Mouse (Mus musculus): ENCODE data around the gene Nxf1. TPM values are rescaled to one million over a fixed set of nuclear protein-coding genes. Genes with fewer than 3 reads are reported as not detected.

Nxf1 gene
- polyA plus RNA-seq, 1 experiment, result 142 TPM

DNA sequence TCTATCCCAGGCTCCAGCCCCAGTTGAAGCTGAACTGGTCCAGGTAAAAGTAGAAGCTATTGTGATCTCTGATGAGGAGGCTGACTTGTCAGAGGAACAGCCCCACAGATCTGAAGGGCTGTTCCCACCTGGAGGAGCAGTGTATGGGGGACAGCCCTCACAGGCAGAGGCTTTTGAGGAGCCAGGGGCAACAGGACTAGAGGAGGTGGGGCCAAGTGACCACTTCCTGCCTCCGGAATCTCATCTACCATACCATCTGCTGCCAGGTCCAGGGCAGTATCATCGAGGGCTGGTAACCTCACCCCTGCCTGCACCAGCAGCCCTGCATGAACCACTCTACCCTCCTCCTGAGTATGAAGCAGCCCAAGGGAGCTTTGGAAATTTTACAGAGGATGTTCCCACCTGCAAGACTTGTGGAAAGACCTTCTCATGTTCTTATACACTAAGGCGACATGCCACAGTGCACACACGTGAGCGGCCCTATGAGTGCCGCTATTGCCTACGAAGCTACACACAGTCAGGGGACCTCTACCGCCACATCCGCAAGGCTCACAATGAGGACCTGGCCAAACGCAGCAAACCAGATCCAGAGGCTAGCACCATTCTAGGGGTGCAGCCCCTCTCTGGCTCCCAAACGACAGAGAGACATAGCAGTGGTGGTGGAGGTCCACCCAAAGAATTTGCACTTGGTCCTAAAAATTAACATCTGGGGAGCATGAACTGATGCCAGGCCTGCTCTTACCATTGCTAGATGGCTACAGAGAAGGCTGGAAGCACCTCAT lies 47.2 kb downstream of the Nxf1 start:
- TF ChIP-seq CTCF (IDR thresholded peaks at IDR 0.05; ENCODE audit: low read depth, low read length) (no peak), POLR2A (IDR thresholded peaks at IDR 0.05; ENCODE audit: borderline replicate concordance, low read depth, low read length) (no peak)
- peaks cover 25% of the 10 kb centered on the region for H3K4me1 ChIP-seq (ENCODE audit: control insufficient read depth, insufficient read depth, low read length)
- H3K4me3 ChIP-seq (ENCODE audit: insufficient read depth, low read length), result no peak overlapping the region
- H3K27ac ChIP-seq (ENCODE audit: insufficient read depth, low read depth, low read length), result no peak overlapping the region

DNA sequence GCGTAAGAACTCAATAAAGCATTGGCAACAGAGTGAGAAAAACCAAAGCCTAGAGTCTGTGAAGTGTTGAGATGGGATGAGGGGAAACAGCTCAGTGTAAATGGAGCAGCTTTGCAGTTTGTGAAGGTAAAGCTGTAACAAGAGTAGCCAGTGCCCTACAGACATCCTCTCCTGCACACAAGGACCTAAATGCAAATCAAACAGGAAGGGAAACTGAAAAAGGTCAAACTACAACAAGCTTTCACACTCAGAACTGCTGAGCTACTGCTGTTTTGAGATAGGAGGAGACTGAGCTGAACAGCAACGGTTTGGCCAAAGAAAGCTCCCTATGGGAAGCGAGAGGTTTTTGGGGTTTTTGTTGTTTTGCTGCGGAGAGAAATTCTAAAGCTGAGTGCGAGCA lies 49.9 kb downstream of the Nxf1 start:
- peak overlapping the region; percentile 36 for H3K27ac ChIP-seq (ENCODE audit: insufficient read depth, low read depth, low read length)
- peaks cover 25% of the 10 kb centered on the region for H3K4me1 ChIP-seq (ENCODE audit: control insufficient read depth, insufficient read depth, low read length)
- TF ChIP-seq CTCF (IDR thresholded peaks at IDR 0.05; ENCODE audit: low read depth, low read length) (no peak), POLR2A (IDR thresholded peaks at IDR 0.05; ENCODE audit: borderline replicate concordance, low read depth, low read length) (no peak)
- H3K4me3 ChIP-seq (ENCODE audit: insufficient read depth, low read length), result no peak overlapping the region

DNA sequence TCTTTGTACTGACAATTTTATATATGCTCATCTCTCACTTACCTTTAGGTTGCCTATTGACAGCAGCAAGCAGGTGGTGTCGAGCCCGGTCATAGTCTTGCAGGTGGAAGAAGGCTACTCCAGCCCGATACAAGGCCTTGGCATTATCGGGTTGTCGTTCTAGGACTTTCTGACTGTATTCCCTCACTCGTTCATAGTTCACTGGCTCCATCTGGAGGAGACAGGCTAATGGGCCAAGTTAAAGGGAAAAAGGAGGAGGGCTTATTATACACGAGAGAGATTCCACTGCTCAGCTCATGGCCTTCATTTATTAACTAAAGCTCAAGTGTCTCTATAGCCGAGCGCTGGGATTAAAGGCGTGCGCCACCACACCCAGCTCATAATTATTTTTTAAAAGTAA lies 58.9 kb downstream of the Nxf1 start:
- TF ChIP-seq CTCF (IDR thresholded peaks at IDR 0.05; ENCODE audit: low read depth, low read length) (no peak), POLR2A (IDR thresholded peaks at IDR 0.05; ENCODE audit: borderline replicate concordance, low read depth, low read length) (no peak)
- no peak overlapping the region for H3K27ac ChIP-seq (ENCODE audit: insufficient read depth, low read depth, low read length)
- peaks cover 13% of the 10 kb centered on the region for H3K4me1 ChIP-seq (ENCODE audit: control insufficient read depth, insufficient read depth, low read length)
- H3K4me3 ChIP-seq (ENCODE audit: insufficient read depth, low read length), result no peak overlapping the region

DNA sequence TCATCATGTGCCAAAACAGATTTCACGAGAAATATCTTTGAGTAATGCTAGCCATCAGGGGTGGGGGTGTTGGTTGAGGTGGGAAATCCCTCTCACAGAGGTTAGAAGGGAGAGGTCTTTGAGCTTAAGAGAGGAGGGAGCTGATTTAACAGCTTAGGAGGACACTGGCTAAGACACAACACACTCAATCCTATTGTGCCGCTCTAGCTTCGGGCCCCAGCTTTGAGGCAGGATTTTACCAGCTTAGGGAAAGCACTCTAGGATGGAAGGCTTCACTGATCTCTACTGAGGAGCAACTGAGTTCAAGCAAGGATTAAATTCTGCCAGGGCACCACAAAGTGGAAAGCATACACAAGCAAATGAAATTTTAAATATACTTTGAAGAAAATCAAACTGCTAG lies 60.1 kb downstream of the Nxf1 start:
- H3K4me3 ChIP-seq (ENCODE audit: insufficient read depth, low read length), result no peak overlapping the region
- peaks cover 13% of the 10 kb centered on the region for H3K4me1 ChIP-seq (ENCODE audit: control insufficient read depth, insufficient read depth, low read length)
- TF ChIP-seq CTCF (IDR thresholded peaks at IDR 0.05; ENCODE audit: low read depth, low read length), result no peak
- TF ChIP-seq POLR2A (IDR thresholded peaks at IDR 0.05; ENCODE audit: borderline replicate concordance, low read depth, low read length), result no peak
- H3K27ac ChIP-seq (ENCODE audit: insufficient read depth, low read depth, low read length), result no peak overlapping the region

DNA sequence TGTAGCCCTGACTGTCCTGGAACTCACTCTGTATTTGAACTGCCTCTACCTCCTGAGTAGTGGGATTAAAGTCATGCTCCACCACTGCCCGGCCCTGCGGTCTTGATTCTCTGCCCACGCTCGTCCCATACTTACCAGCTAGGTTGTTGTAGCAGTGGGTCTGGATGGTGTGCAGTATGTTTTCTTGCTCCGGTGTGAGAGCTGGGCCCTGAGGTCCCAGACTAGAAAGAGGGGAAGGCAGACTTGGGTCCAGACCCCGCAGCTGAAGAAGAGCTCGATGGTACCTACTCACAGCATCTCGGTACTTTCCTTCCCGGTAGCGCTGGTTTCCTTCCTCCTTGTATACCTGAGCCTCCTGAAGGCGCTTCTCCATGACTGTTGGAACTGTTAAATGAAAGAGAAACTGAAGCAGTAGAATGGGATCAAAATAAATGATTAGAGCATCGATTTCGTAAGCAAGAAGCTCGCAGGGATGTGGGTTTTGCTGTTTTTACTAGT lies 61.5 kb downstream of the Nxf1 start:
- H3K4me3 ChIP-seq (ENCODE audit: insufficient read depth, low read length), result peak overlapping the region; percentile 75
- H3K4me1 ChIP-seq (ENCODE audit: control insufficient read depth, insufficient read depth, low read length), result peaks cover 15% of the 10 kb centered on the region
- H3K27ac ChIP-seq (ENCODE audit: insufficient read depth, low read depth, low read length), result peak overlapping the region; percentile 90
- no peak for TF ChIP-seq CTCF (IDR thresholded peaks at IDR 0.05; ENCODE audit: low read depth, low read length)
- no peak for TF ChIP-seq POLR2A (IDR thresholded peaks at IDR 0.05; ENCODE audit: borderline replicate concordance, low read depth, low read length)

DNA sequence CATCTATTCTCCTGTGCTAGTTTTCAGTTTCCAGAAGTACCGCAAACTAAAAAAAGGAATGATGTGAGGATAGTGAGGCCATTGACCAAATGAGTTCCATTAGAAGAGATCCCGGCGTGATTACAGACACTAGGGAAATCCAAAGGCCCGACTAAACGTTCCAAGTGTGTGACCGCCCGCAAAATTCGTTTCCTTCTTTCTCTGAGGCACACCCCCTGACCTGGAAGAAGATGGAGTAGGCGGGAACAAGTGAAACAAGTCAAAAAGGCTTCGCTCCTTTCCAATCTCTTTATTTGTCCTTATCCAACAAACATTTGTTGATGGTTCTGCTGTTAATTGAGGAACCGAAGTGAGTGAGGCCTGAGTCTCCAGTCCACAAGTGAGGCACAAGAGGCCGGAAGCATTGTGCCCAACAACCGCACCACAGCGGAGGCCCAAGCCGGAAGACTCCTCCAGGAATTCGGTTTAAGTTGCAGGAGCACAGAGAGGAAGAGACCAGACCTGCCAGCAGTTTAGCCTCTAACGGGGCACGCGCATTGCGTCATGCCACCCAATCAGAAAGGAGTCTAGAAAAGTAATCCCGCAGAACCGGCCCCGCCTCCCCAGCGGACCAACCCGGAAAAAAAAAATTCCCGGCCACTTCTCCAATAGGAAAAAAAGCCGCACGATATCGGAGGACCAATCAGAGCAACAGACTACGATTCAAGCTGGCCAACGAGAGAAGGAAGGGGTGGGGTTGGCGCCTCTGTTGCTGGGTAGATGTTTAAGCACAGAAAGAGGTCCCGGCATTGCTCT lies 62.1 kb downstream of the Nxf1 start, which contains the start of gene Ttc9c:
TSS of gene Ttc9c (minus strand) at position 533 of the 795 bp plus-strand sequence.
- no peak for TF ChIP-seq POLR2A (IDR thresholded peaks at IDR 0.05; ENCODE audit: borderline replicate concordance, low read depth, low read length)
- TF ChIP-seq CTCF (IDR thresholded peaks at IDR 0.05; ENCODE audit: low read depth, low read length), result no peak
- peak within 1 kb of the TSS; percentile 83 for H3K4me3 ChIP-seq (ENCODE audit: insufficient read depth, low read length)
- H3K4me1 ChIP-seq (ENCODE audit: control insufficient read depth, insufficient read depth, low read length), result peaks cover 15% of the 10 kb centered on the region

DNA sequence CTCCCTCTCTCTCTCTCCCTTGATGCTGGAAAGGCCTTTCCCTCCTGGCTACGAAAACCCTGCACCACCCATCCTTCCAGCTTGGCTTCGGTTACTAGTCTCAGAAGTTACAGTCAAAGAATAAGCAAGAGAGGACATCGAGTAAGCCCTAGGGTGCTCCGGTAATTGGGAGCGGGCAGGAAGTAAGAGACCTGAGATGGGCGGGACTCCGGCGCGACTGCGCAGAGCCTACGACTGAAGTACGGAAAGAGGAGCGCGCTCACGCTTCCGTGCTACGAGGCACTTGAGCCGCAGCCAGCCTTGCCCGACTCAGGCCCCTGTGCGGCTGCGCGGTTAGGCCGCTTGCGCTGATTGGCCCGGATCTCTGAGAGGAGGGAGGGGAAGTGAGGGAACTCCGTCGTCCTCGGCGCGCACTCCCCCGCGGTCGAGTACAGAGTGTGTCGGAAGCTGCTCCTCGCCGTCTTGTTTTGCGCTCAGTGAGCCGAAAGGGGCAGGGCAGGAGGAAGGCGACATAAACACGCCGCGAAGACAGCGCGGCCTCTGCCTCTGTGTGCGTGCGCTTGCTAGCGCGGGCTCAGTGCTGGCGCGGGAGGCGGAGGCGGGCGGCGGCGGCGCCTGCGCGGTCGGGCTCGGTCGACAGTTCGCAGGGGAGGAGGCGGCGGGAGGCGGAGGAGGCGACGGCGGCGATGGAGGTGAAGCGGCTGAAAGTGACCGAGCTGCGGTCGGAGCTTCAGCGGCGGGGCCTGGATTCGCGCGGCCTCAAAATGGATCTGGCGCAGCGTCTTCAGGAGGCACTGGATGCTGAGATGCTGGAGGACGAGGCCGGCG lies 62.9 kb downstream of the Nxf1 start, which contains the start of gene Hnrnpul2:
TSS of gene Hnrnpul2 (plus strand) at position 415 of the 828 bp plus-strand sequence.
- TF ChIP-seq POLR2A (IDR thresholded peaks at IDR 0.05; ENCODE audit: borderline replicate concordance, low read depth, low read length) (no peak), CTCF (IDR thresholded peaks at IDR 0.05; ENCODE audit: low read depth, low read length) (no peak)
- Histone ChIP-seq H3K27ac (ENCODE audit: insufficient read depth, low read depth, low read length) (peak within 1 kb of the TSS; percentile 96), H3K4me1 (ENCODE audit: control insufficient read depth, insufficient read depth, low read length) (peaks cover 18% of the 10 kb centered on the region), H3K4me3 (ENCODE audit: insufficient read depth, low read length) (peak within 1 kb of the TSS; percentile 83)

More for the DNA sequence above, 62.1 kb downstream of the Nxf1 start, which contains the start of gene Ttc9c:
- H3K27ac ChIP-seq (ENCODE audit: insufficient read depth, low read depth, low read length), result peak within 1 kb of the TSS; percentile 96

Other genes with a start within 250 kb of the Nxf1 start
- not detected in 2 replicates for gene Slc22a8, start 165.8 kb upstream of the Nxf1 start, polyA plus RNA-seq (2012; ENCODE audit: insufficient read depth, insufficient read length, missing spikeins)
- gene Slc22a6, start 139.0 kb upstream of the Nxf1 start, polyA plus RNA-seq (2012; ENCODE audit: insufficient read depth, insufficient read length, missing spikeins), result not detected in 2 replicates
- gene Chrm1, start 93.3 kb upstream of the Nxf1 start, polyA plus RNA-seq (2012; ENCODE audit: insufficient read depth, insufficient read length, missing spikeins), result not detected in 2 replicates
- gene Slc3a2, start 33.7 kb upstream of the Nxf1 start, polyA plus RNA-seq (2012; ENCODE audit: insufficient read depth, insufficient read length, missing spikeins), result 160 and 172 TPM in 2 replicates
- gene Wdr74, start 21.2 kb upstream of the Nxf1 start, polyA plus RNA-seq (2012; ENCODE audit: insufficient read depth, insufficient read length, missing spikeins), result 22.2 and 25.8 TPM in 2 replicates
- not detected in 2 replicates for gene 1700092M07Rik, start 16.4 kb upstream of the Nxf1 start, polyA plus RNA-seq (2012; ENCODE audit: insufficient read depth, insufficient read length, missing spikeins)
- 84.2 and 100 TPM in 2 replicates for gene Stx5a, start 15.7 kb upstream of the Nxf1 start, polyA plus RNA-seq (2012; ENCODE audit: insufficient read depth, insufficient read length, missing spikeins)
- gene Tmem223, start 13.9 kb downstream of the Nxf1 start, polyA plus RNA-seq (2012; ENCODE audit: insufficient read depth, insufficient read length, missing spikeins), result 28.3 and 34.4 TPM in 2 replicates
- 147 and 148 TPM in 2 replicates for gene Tmem179b, start 17.4 kb downstream of the Nxf1 start, polyA plus RNA-seq (2012; ENCODE audit: insufficient read depth, insufficient read length, missing spikeins)
- gene Taf6l, start 29.3 kb downstream of the Nxf1 start, polyA plus RNA-seq (2012; ENCODE audit: insufficient read depth, insufficient read length, missing spikeins), result 14.8 and 18.1 TPM in 2 replicates
- gene Polr2g, start 41.5 kb downstream of the Nxf1 start, polyA plus RNA-seq (2012; ENCODE audit: insufficient read depth, insufficient read length, missing spikeins), result 62.4 and 62.5 TPM in 2 replicates
- gene Zbtb3, start 45.5 kb downstream of the Nxf1 start, polyA plus RNA-seq (2012; ENCODE audit: insufficient read depth, insufficient read length, missing spikeins), result 2.0 and 2.4 TPM in 2 replicates
- gene Ttc9c, start 62.3 kb downstream of the Nxf1 start, polyA plus RNA-seq (2012; ENCODE audit: insufficient read depth, insufficient read length, missing spikeins), result 37.6 and 38.7 TPM in 2 replicates
- 94.2 and 102 TPM in 2 replicates for gene Hnrnpul2, start 62.9 kb downstream of the Nxf1 start, polyA plus RNA-seq (2012; ENCODE audit: insufficient read depth, insufficient read length, missing spikeins)
- gene AC129217.1, start 72.7 kb downstream of the Nxf1 start, polyA plus RNA-seq (2012; ENCODE audit: insufficient read depth, insufficient read length, missing spikeins), result 45.4 and 59.2 TPM in 2 replicates
- 77.4 and 81.8 TPM in 2 replicates for gene Bscl2, start 80.4 kb downstream of the Nxf1 start, polyA plus RNA-seq (2012; ENCODE audit: insufficient read depth, insufficient read length, missing spikeins)
- not detected in 2 replicates for gene Gng3, start 82.1 kb downstream of the Nxf1 start, polyA plus RNA-seq (2012; ENCODE audit: insufficient read depth, insufficient read length, missing spikeins)
- gene Lrrn4cl, start 93.7 kb downstream of the Nxf1 start, polyA plus RNA-seq (2012; ENCODE audit: insufficient read depth, insufficient read length, missing spikeins), result not detected in 2 replicates
- gene Ubxn1, start 114.4 kb downstream of the Nxf1 start, polyA plus RNA-seq (2012; ENCODE audit: insufficient read depth, insufficient read length, missing spikeins), result 193 and 215 TPM in 2 replicates
- 37.2 and 40.9 TPM in 2 replicates for gene Uqcc3, start 123.8 kb downstream of the Nxf1 start, polyA plus RNA-seq (2012; ENCODE audit: insufficient read depth, insufficient read length, missing spikeins)
- gene Lbhd1, start 126.7 kb downstream of the Nxf1 start, polyA plus RNA-seq (2012; ENCODE audit: insufficient read depth, insufficient read length, missing spikeins), result 12.6 and 13.7 TPM in 2 replicates
- gene Gm49403, start 126.9 kb downstream of the Nxf1 start, polyA plus RNA-seq (2012; ENCODE audit: insufficient read depth, insufficient read length, missing spikeins), result not detected in 2 replicates
- gene 1810009A15Rik, start 131.8 kb downstream of the Nxf1 start, polyA plus RNA-seq (2012; ENCODE audit: insufficient read depth, insufficient read length, missing spikeins), result 40.1 and 43.1 TPM in 2 replicates
- 4.9 TPM in 1 of 2 replicates, not detected in the other for gene Gm49416, start 131.9 kb downstream of the Nxf1 start, polyA plus RNA-seq (2012; ENCODE audit: insufficient read depth, insufficient read length, missing spikeins)
- gene Ints5, start 135.9 kb downstream of the Nxf1 start, polyA plus RNA-seq (2012; ENCODE audit: insufficient read depth, insufficient read length, missing spikeins), result 11.5 and 11.8 TPM in 2 replicates
- 82.5 and 91.3 TPM in 2 replicates for gene Ganab, start 141.0 kb downstream of the Nxf1 start, polyA plus RNA-seq (2012; ENCODE audit: insufficient read depth, insufficient read length, missing spikeins)
- 35.5 and 40.8 TPM in 2 replicates for gene B3gat3, start 163.3 kb downstream of the Nxf1 start, polyA plus RNA-seq (2012; ENCODE audit: insufficient read depth, insufficient read length, missing spikeins)
- 2.5 and 3.6 TPM in 2 replicates for gene Rom1, start 172.3 kb downstream of the Nxf1 start, polyA plus RNA-seq (2012; ENCODE audit: insufficient read depth, insufficient read length, missing spikeins)
- 33.1 and 33.7 TPM in 2 replicates for gene Eml3, start 172.5 kb downstream of the Nxf1 start, polyA plus RNA-seq (2012; ENCODE audit: insufficient read depth, insufficient read length, missing spikeins)
- gene Mta2, start 184.8 kb downstream of the Nxf1 start, polyA plus RNA-seq (2012; ENCODE audit: insufficient read depth, insufficient read length, missing spikeins), result 78.6 and 81.2 TPM in 2 replicates
- gene Tut1, start 196.8 kb downstream of the Nxf1 start, polyA plus RNA-seq (2012; ENCODE audit: insufficient read depth, insufficient read length, missing spikeins), result 12.5 and 14.6 TPM in 2 replicates
- gene Eef1g, start 210.0 kb downstream of the Nxf1 start, polyA plus RNA-seq (2012; ENCODE audit: insufficient read depth, insufficient read length, missing spikeins), result 220 and 226 TPM in 2 replicates
- gene Ahnak, start 232.2 kb downstream of the Nxf1 start, polyA plus RNA-seq (2012; ENCODE audit: insufficient read depth, insufficient read length, missing spikeins), result 440 and 513 TPM in 2 replicates

Data from bone marrow macrophage, adult 2 months (primary cell).